Mouse (Mus musculus): ENCODE results near the gene Rccd1.

DNA sequence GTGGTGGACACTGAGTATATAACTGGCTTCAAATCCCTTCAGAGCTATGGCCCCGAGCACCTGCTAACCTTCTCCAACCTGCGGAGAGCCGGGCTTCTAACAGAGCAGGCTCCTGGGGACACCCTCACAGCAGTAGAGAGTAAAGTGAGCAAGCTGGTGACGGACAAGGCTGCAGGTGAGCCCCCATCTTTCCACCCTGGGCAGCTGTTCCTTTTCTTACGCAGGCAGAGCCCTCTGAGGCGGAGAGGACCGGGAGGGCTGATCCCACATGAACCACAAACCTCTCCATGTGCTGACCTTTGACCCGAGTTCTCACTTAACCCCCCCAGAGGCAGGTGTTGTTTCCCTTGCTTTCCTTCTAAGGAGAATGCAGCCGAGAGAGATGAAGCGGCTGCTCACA, 36.5 kb downstream of the Rccd1 start:
- TF ChIP-seq CTCF (IDR thresholded peaks at IDR 0.05; ENCODE audit: low read depth), result no peak
- TF ChIP-seq EP300 (IDR thresholded peaks at IDR 0.05; ENCODE audit: low read depth), result no peak
